Mouse (Mus musculus): ENCODE data around the gene Ccl3.

Gene Ccl3

DNA sequence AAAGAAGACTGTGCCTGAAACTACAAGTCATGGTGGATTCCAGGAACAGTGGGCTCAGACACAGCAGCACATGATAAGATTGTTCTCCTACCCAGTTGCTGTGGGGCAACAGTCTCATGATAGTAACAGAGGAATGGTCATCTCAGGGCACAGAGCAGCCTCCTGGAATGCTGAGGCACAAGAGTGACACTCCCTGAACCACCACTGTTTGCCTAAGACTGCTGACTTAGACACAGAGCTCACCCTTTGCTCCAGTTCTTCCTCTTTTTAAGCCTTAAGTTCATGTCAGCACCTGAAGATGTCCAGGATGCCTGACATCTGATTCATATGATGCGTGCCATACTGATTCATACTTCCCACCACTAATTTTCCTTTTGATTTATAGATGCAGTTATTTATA, 32.6 kb downstream of the Ccl3 start:
- no peaks in the 10 kb centered on the region for H3K4me1 ChIP-seq (replicated peaks; ENCODE audit: low read depth, low read length)
- no peaks in the 10 kb centered on the region for H3K9me3 ChIP-seq (ENCODE audit: low read length)
- H3K36me3 ChIP-seq (ENCODE audit: insufficient read depth, low read length) = no peaks in the 10 kb centered on the region
- H3K4me3 ChIP-seq (replicated peaks; ENCODE audit: low read length) = no peak overlapping the region
- H3K27me3 ChIP-seq (ENCODE audit: insufficient read depth, low read length) = no peaks in the 10 kb centered on the region
- TF ChIP-seq NANOG (IDR thresholded peaks at IDR 0.05; ENCODE audit: borderline replicate concordance, low read length) (no peak), CTCF (conservative IDR thresholded peaks at IDR 0.05; ENCODE audit: low read length) (no peak), POU5F1 (IDR thresholded peaks at IDR 0.05; ENCODE audit: borderline replicate concordance, low read length) (no peak)

DNA sequence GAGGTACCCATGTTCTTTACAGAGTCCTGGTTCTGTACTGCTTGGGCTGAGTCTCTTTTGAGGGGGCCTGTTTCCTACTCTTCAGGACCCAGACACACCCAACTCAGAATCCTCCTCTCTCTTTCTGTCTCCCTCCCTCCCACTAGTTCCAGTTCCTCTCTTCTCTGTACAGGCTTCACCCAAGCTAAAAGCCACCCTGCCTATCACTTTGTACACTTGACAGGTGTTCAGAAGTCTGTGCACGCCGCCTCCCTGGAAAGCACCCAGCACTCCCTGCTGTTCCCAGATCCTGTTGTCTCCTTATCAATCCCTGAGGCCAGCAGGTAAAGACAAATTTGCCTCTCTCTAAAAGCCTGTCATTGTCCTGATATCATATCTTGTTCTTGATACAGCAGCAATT, 38.3 kb downstream of the Ccl3 start:
- H3K4me1 ChIP-seq (replicated peaks; ENCODE audit: low read depth, low read length) = no peaks in the 10 kb centered on the region
- TF ChIP-seq POU5F1 (IDR thresholded peaks at IDR 0.05; ENCODE audit: borderline replicate concordance, low read length) = no peak
- no peak for TF ChIP-seq NANOG (IDR thresholded peaks at IDR 0.05; ENCODE audit: borderline replicate concordance, low read length)
- TF ChIP-seq CTCF (conservative IDR thresholded peaks at IDR 0.05; ENCODE audit: low read length) = no peak
- no peaks in the 10 kb centered on the region for H3K9me3 ChIP-seq (ENCODE audit: low read length)
- H3K4me3 ChIP-seq (replicated peaks; ENCODE audit: low read length) = no peak overlapping the region
- no peaks in the 10 kb centered on the region for H3K36me3 ChIP-seq (ENCODE audit: insufficient read depth, low read length)
- H3K27me3 ChIP-seq (ENCODE audit: insufficient read depth, low read length) = no peaks in the 10 kb centered on the region

DNA sequence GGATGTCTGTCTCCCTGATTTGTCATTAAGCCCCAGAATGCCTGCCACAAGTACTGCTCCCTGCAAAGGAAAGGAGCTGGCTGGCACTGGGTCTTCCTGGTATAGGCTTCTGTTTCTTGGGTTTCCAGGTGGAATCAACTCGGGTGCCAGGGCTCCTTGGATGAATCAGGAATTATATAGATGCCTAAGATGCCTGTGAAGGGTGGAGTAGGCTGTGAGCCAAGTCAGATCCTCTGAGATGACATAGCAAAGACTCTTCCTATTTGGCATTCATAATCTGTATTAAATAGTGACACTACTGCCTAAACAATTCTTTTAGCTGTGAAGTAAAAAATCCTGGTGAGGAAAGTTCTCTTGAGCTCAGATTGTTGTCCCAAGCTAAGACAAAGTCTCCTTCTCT, 42.8 kb downstream of the Ccl3 start:
- Histone ChIP-seq H3K4me1 (replicated peaks; ENCODE audit: low read depth, low read length) (no peaks in the 10 kb centered on the region), H3K4me3 (replicated peaks; ENCODE audit: low read length) (no peak overlapping the region), H3K36me3 (ENCODE audit: insufficient read depth, low read length) (no peaks in the 10 kb centered on the region), H3K27me3 (ENCODE audit: insufficient read depth, low read length) (no peaks in the 10 kb centered on the region), H3K9me3 (ENCODE audit: low read length) (no peaks in the 10 kb centered on the region)
- TF ChIP-seq POU5F1 (IDR thresholded peaks at IDR 0.05; ENCODE audit: borderline replicate concordance, low read length) (no peak), CTCF (conservative IDR thresholded peaks at IDR 0.05; ENCODE audit: low read length) (no peak), NANOG (IDR thresholded peaks at IDR 0.05; ENCODE audit: borderline replicate concordance, low read length) (no peak)

DNA sequence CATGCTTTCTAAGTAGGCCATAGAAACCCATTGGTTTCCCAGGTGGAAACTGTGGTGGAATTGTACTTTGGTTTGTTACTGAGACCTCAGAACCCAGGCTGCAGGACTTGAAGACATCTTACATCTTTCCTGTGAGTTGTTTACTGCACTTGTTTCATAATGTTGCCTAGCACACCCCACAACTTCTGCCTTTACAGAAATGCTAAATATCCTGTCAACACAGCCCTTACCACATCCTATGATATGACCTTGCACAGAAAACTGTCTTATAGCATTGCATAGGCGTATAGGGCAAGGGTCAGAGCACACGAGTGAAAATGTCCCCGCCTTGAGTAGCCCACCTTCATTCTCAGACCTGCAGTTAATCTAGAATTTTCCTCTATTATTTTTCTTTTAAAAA, 43.6 kb downstream of the Ccl3 start:
- no peak overlapping the region for H3K4me3 ChIP-seq (replicated peaks; ENCODE audit: low read length)
- H3K9me3 ChIP-seq (ENCODE audit: low read length) = no peaks in the 10 kb centered on the region
- H3K4me1 ChIP-seq (replicated peaks; ENCODE audit: low read depth, low read length) = no peaks in the 10 kb centered on the region
- TF ChIP-seq POU5F1 (IDR thresholded peaks at IDR 0.05; ENCODE audit: borderline replicate concordance, low read length) = no peak
- TF ChIP-seq NANOG (IDR thresholded peaks at IDR 0.05; ENCODE audit: borderline replicate concordance, low read length) = no peak
- no peak for TF ChIP-seq CTCF (conservative IDR thresholded peaks at IDR 0.05; ENCODE audit: low read length)
- H3K36me3 ChIP-seq (ENCODE audit: insufficient read depth, low read length) = no peaks in the 10 kb centered on the region
- no peaks in the 10 kb centered on the region for H3K27me3 ChIP-seq (ENCODE audit: insufficient read depth, low read length)

DNA sequence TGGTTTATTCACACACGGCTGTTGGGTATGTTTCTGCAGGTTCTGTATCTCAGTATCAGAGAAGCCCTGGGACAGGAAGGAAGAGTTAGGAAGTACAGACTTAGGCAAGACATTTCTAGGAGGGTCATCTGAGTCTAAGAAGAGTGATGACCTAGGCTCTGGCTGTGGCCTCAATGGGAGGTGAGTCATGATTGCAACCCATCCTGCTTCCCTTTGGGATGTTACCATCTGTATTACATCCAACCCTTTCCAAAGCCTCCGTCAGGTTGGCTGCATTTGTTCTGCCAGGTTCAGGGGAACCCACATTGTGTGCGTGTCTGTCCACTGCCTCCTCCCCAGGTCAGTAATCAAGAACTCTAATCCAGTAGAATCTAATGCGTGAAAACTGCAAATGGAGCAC, 44.5 kb downstream of the Ccl3 start:
- TF ChIP-seq NANOG (IDR thresholded peaks at IDR 0.05; ENCODE audit: borderline replicate concordance, low read length) (no peak), CTCF (conservative IDR thresholded peaks at IDR 0.05; ENCODE audit: low read length) (no peak), POU5F1 (IDR thresholded peaks at IDR 0.05; ENCODE audit: borderline replicate concordance, low read length) (no peak)
- H3K27me3 ChIP-seq (ENCODE audit: insufficient read depth, low read length) = no peaks in the 10 kb centered on the region
- H3K4me1 ChIP-seq (replicated peaks; ENCODE audit: low read depth, low read length) = no peaks in the 10 kb centered on the region

DNA sequence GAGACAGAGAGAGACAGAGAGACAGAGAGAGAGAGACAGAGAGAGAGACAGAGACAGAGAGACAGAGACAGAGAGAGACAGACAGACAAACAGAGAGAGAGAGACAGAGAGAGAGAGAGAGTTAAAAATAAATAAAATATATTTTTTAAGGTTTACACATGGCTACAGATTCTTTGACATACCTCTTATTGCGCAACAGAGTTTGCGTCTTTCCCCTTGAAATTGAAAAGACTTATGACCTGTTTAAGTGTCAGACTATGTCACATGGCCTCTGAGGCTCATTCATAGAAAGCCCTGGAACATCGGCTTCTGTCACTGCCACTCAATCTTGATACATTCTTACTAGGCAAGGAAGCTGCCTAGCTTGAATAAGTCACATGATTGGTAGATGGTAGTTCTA, 45.8 kb downstream of the Ccl3 start:
- H3K9me3 ChIP-seq (ENCODE audit: low read length) = no peaks in the 10 kb centered on the region
- H3K27me3 ChIP-seq (ENCODE audit: insufficient read depth, low read length) = no peaks in the 10 kb centered on the region
- no peak overlapping the region for H3K4me3 ChIP-seq (replicated peaks; ENCODE audit: low read length)
- TF ChIP-seq NANOG (IDR thresholded peaks at IDR 0.05; ENCODE audit: borderline replicate concordance, low read length) (no peak), CTCF (conservative IDR thresholded peaks at IDR 0.05; ENCODE audit: low read length) (no peak), POU5F1 (IDR thresholded peaks at IDR 0.05; ENCODE audit: borderline replicate concordance, low read length) (no peak)
- no peaks in the 10 kb centered on the region for H3K36me3 ChIP-seq (ENCODE audit: insufficient read depth, low read length)
- no peaks in the 10 kb centered on the region for H3K4me1 ChIP-seq (replicated peaks; ENCODE audit: low read depth, low read length)

More for the DNA sequence above, 44.5 kb downstream of the Ccl3 start:
- Histone ChIP-seq H3K36me3 (ENCODE audit: insufficient read depth, low read length) (no peaks in the 10 kb centered on the region), H3K9me3 (ENCODE audit: low read length) (no peaks in the 10 kb centered on the region), H3K4me3 (replicated peaks; ENCODE audit: low read length) (no peak overlapping the region)

DNA sequence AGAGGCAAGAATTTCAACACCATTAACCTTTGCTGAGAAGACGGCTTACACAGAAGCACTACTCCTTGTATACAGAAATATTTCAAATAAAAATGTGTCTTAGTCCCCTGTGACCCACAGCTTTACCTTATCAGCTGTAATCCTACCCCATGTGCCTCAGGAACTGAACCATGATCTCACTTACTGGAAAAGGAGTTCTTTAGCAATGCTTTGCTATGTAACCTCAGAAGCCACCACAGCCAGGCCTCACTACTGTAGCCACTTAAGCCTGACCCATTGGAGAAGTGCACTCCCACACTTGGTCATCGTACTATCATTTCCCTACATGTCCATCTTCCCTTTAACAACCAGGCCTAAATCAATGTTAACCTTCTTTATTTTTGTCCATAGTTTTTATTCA, 48.6 kb downstream of the Ccl3 start:
- H3K4me3 ChIP-seq (replicated peaks; ENCODE audit: low read length) = no peak overlapping the region
- H3K4me1 ChIP-seq (replicated peaks; ENCODE audit: low read depth, low read length) = no peaks in the 10 kb centered on the region
- no peaks in the 10 kb centered on the region for H3K27me3 ChIP-seq (ENCODE audit: insufficient read depth, low read length)
- H3K9me3 ChIP-seq (ENCODE audit: low read length) = no peaks in the 10 kb centered on the region
- TF ChIP-seq CTCF (conservative IDR thresholded peaks at IDR 0.05; ENCODE audit: low read length) (no peak), POU5F1 (IDR thresholded peaks at IDR 0.05; ENCODE audit: borderline replicate concordance, low read length) (no peak)
- no peaks in the 10 kb centered on the region for H3K36me3 ChIP-seq (ENCODE audit: insufficient read depth, low read length)

DNA sequence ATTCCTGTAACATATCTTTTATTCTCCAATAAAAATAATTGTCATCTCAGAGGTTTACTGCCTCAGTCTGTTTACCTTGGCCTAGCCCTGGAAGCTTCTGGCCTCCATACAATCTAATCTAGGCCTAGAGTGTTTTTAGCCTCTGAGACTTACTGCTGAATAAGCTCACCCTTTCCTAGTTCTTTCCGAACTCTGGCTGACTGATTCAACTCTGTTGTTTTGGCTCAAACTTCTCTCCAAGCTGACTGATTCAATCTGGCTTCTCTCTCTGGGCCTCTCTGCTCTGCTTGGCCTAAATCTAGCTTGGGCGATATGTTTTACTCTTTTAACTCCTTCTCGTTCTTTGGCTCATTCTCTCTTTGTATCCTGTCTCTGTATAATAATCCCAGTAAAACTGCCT, 50.2 kb downstream of the Ccl3 start:
- no peaks in the 10 kb centered on the region for H3K27me3 ChIP-seq (ENCODE audit: insufficient read depth, low read length)
- H3K9me3 ChIP-seq (ENCODE audit: low read length) = no peaks in the 10 kb centered on the region
- TF ChIP-seq POU5F1 (IDR thresholded peaks at IDR 0.05; ENCODE audit: borderline replicate concordance, low read length) (no peak), CTCF (conservative IDR thresholded peaks at IDR 0.05; ENCODE audit: low read length) (no peak), NANOG (IDR thresholded peaks at IDR 0.05; ENCODE audit: borderline replicate concordance, low read length) (no peak)
- H3K36me3 ChIP-seq (ENCODE audit: insufficient read depth, low read length) = no peaks in the 10 kb centered on the region
- H3K4me1 ChIP-seq (replicated peaks; ENCODE audit: low read depth, low read length) = no peaks in the 10 kb centered on the region
- no peak overlapping the region for H3K4me3 ChIP-seq (replicated peaks; ENCODE audit: low read length)

DNA sequence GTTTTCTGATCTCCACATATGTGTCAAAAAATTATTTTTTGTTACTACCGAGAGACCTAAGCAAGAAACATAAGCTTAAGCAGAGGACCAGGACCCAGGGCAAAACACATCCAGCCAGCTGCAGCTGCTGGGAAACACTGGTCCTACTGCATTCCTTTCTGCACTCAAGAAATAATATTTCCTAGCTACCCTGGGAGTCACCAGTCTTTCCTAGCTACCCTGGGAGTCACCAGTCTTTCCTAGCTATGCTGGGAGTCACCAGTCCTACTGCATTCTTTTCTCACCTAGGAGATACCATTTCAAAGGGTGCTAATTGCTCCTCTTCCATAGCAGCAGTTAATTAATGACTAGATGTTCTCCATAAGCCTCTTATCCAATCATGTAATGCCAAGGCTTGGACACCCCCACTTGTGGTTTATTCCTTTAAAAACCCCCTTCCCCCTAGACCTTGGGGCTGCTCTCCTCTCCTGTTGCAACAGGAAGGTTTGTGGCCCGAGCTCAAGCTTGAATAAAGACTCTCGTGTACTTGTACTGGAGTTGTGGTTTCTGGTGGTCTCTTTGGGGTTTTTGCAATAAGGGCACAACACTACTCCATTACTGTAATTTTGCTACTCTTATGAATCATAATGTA, 50.8 kb downstream of the Ccl3 start:
- Histone ChIP-seq H3K9me3 (ENCODE audit: low read length) (no peaks in the 10 kb centered on the region), H3K4me3 (replicated peaks; ENCODE audit: low read length) (no peak overlapping the region), H3K36me3 (ENCODE audit: insufficient read depth, low read length) (no peaks in the 10 kb centered on the region), H3K4me1 (replicated peaks; ENCODE audit: low read depth, low read length) (no peaks in the 10 kb centered on the region), H3K27me3 (ENCODE audit: insufficient read depth, low read length) (no peaks in the 10 kb centered on the region)
- TF ChIP-seq NANOG (IDR thresholded peaks at IDR 0.05; ENCODE audit: borderline replicate concordance, low read length) = no peak

Data from E14TG2a.4 (cell line).